Mouse (Mus musculus) thymus, postnatal 10 days (tissue): ENCODE data around the gene Ccdc71.
A peak's percentile ranks its signal among the peaks of the same experiment; 100 is the strongest.

Experiments
- DNase-seq, 2 experiments: peaks; one replicate each; pipeline ENCODE4 v3.0.0; 2021; ENCODE audit warnings: low spot score in 2 of 2

Ccdc71 gene

GRCm38 (mm10) chr9:108489702-108490558 lies 29.6 kb downstream of the Ccdc71 start:
- peak; percentile 16 to 26 for DNase-seq

- peak; percentile 92 for DNase-seq
Measured at GRCm38 (mm10) chr9:108490559-108491285, 30.4 kb downstream of the Ccdc71 start, which contains the start of gene Usp19. Gene Usp19 (plus strand): TSS chr9:108490602.

GRCm38 (mm10) chr9:108491286-108491580 lies 30.9 kb downstream of the Ccdc71 start:
- DNase-seq: no peak

- no peak for DNase-seq
Measured at GRCm38 (mm10) chr9:108492043-108492750, 31.9 kb downstream of the Ccdc71 start.

GRCm38 (mm10) chr9:108493246-108493645 lies 32.9 kb downstream of the Ccdc71 start:
- DNase-seq: no peak

GRCm38 (mm10) chr9:108494146-108494825 lies 34.0 kb downstream of the Ccdc71 start:
- DNase-seq: no peak

- DNase-seq: no peak
Measured at GRCm38 (mm10) chr9:108494905-108495304, 34.6 kb downstream of the Ccdc71 start.

- DNase-seq: no peak
Measured at GRCm38 (mm10) chr9:108499231-108499630, 38.9 kb downstream of the Ccdc71 start.

GRCm38 (mm10) chr9:108499943-108500342 lies 39.6 kb downstream of the Ccdc71 start:
- no peak for DNase-seq

GRCm38 (mm10) chr9:108506901-108507300 lies 46.6 kb downstream of the Ccdc71 start:
- DNase-seq: no peak

- DNase-seq: peak; percentile 92
Measured at GRCm38 (mm10) chr9:108507619-108508434, 47.5 kb downstream of the Ccdc71 start, which contains the start of gene Qars. Gene Qars (plus strand): TSS chr9:108507706.

- no peak for DNase-seq
Measured at GRCm38 (mm10) chr9:108508776-108509175, 48.4 kb downstream of the Ccdc71 start.
